8 mouse cellular contexts compared by ENCODE assay signal in the genomic region with DNA sequence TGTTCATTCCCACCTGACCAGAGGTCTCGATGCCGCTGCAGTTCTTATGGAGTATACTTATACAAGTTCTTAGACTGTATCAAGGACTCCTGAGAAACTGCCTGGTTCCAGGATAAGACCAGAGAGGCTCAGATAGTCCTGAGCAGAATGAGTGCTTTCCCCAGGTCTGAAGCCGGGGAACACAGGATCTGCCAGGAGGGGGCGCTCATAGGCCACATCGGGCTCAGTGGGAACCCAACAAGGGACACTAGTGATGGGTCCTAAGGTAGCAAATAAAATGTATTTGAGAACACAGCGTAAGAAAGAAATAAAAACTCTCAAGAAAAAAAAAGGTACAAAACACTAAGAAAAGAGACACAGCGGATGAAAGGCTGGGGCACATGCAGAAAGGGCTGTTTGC.
DNase-seq lines count a peak whose midpoint lies in the region; ATAC-seq and TF ChIP-seq lines count a peak whose summit lies in the region.

No protein-coding gene starts in this region.

- TF ChIP-seq EP300 in liver, postnatal 0 days (IDR thresholded peaks at IDR 0.05; ENCODE audit: low read depth), result no peak

- DNase-seq in hindbrain, embryonic 14.5 days (ENCODE audit: low spot score), result peak; percentile 70
- DNase-seq in R1 (ENCODE audit: low read depth, low spot score), result peak; percentile 36
- peak; percentile 79 to 82 for DNase-seq in cerebellum, postnatal 36 days
- DNase-seq in kidney, postnatal 36 days, result peak; percentile 6 to 65
- DNase-seq in liver, postnatal 0 days, result peak; percentile 19
- DNase-seq in testis, postnatal 14 days (ENCODE audit: low spot score), result peak; percentile 12

- H3K4me2 ChIP-seq in hindbrain, embryonic 14.5 days (replicated peaks), result no peak overlapping the region
- no peak overlapping the region for H3K4me2 ChIP-seq in hindbrain, embryonic 16.5 days (ENCODE audit: low read length)
- H3K4me2 ChIP-seq in liver, postnatal 0 days (ENCODE audit: low read depth, low read length), result no peak overlapping the region

- no peak overlapping the region for H3K27ac ChIP-seq in hindbrain, embryonic 14.5 days
- H3K27ac ChIP-seq in hindbrain, embryonic 16.5 days (ENCODE audit: low read depth, low read length), result no peak overlapping the region
- H3K27ac ChIP-seq in liver, postnatal 0 days (ENCODE audit: low read depth), result no peak overlapping the region

- no peaks in the 10 kb centered on the region for H3K27me3 ChIP-seq in hindbrain, embryonic 14.5 days (ENCODE audit: control insufficient read depth, insufficient read depth, low read length)
- H3K27me3 ChIP-seq in hindbrain, embryonic 16.5 days (replicated peaks; ENCODE audit: control insufficient read depth, insufficient read depth, low read length), result peaks cover 2% of the 10 kb centered on the region; the same call in 1 of the 2 replicates
- no peaks in the 10 kb centered on the region for H3K27me3 ChIP-seq in liver, postnatal 0 days (ENCODE audit: insufficient read depth, low read length)

- no peaks in the 10 kb centered on the region for H3K9me3 ChIP-seq in hindbrain, embryonic 14.5 days (ENCODE audit: control insufficient read depth, low read length)
- no peaks in the 10 kb centered on the region for H3K9me3 ChIP-seq in hindbrain, embryonic 16.5 days (ENCODE audit: control insufficient read depth, low read length)
- no peaks in the 10 kb centered on the region for H3K9me3 ChIP-seq in liver, postnatal 0 days (ENCODE audit: low read length)

- 43% methylated on average over 7 of the region's 7 CpGs for WGBS in hindbrain, embryonic 14.5 days
- WGBS in hindbrain, embryonic 16.5 days, result 51% methylated on average over 7 of the region's 7 CpGs
- WGBS in liver, postnatal 0 days (ENCODE audit: insufficient replicate concordance), result 44% methylated on average over 7 of the region's 7 CpGs

- H3K4me1 ChIP-seq in hindbrain, embryonic 14.5 days (replicated peaks; ENCODE audit: control insufficient read depth, insufficient read depth, low read length), result no peaks in the 10 kb centered on the region; the same call in 1 of the 2 replicates
- no peaks in the 10 kb centered on the region for H3K4me1 ChIP-seq in hindbrain, embryonic 16.5 days (ENCODE audit: control insufficient read depth, insufficient read depth, low read depth, low read length)
- H3K4me1 ChIP-seq in liver, postnatal 0 days (ENCODE audit: insufficient read depth), result no peaks in the 10 kb centered on the region

- no peak overlapping the region for H3K4me3 ChIP-seq in hindbrain, embryonic 14.5 days (replicated peaks; ENCODE audit: low read length)
- H3K4me3 ChIP-seq in hindbrain, embryonic 16.5 days (ENCODE audit: low read length), result no peak overlapping the region
- H3K4me3 ChIP-seq in liver, postnatal 0 days (ENCODE audit: low read depth, low read length), result no peak overlapping the region

- no peaks in the 10 kb centered on the region for H3K36me3 ChIP-seq in hindbrain, embryonic 14.5 days (replicated peaks; ENCODE audit: control insufficient read depth, insufficient read depth)
- H3K36me3 ChIP-seq in hindbrain, embryonic 16.5 days (ENCODE audit: control insufficient read depth, insufficient read depth, low read length), result no peaks in the 10 kb centered on the region
- no peaks in the 10 kb centered on the region for H3K36me3 ChIP-seq in liver, postnatal 0 days (replicated peaks; ENCODE audit: insufficient read depth, low read length)

- no peak overlapping the region for H3K9ac ChIP-seq in hindbrain, embryonic 14.5 days
- no peak overlapping the region for H3K9ac ChIP-seq in hindbrain, embryonic 16.5 days (ENCODE audit: low read depth, low read length)
- H3K9ac ChIP-seq in liver, postnatal 0 days (replicated peaks), result no peak overlapping the region

- TF ChIP-seq CTCF in liver, postnatal 0 days (IDR thresholded peaks at IDR 0.05; ENCODE audit: low read depth), result peak; percentile 45

- ATAC-seq in hindbrain, embryonic 14.5 days (ENCODE audit: low FRiP score), result no peak
- ATAC-seq in hindbrain, embryonic 16.5 days, result no peak
- ATAC-seq in liver, postnatal 0 days, result no peak
- ATAC-seq in monocyte, adult 5-6 weeks (replicated peaks; ENCODE audit: insufficient number of reproducible peaks, low FRiP score, low TSS enrichment, poor library complexity, severe bottlenecking), result no peak

Comparison
In these comparisons a context has a peak if more than half of its experiments do, and no peak if none do; other contexts are left out.
1. DNase-seq: peak in every context shown above with its lines; median percentile 80 in cerebellum, postnatal 36 days; 70 in hindbrain, embryonic 14.5 days; 36 in R1; 36 in kidney, postnatal 36 days; 19 in liver, postnatal 0 days; 12 in testis, postnatal 14 days.